Mouse (Mus musculus): ENCODE measurements around the gene Srgap3. TPM values are rescaled to one million over a fixed set of nuclear protein-coding genes. Genes with fewer than 3 reads are reported as not detected.

Gene Srgap3
- polyA plus RNA-seq, 1 experiment from 2014 or later = 31.4 TPM

GRCm38 (mm10) chr6:112953905-112954304, 6.8 kb upstream of the Srgap3 start:
- no peak for ATAC-seq
- Histone ChIP-seq H3K4me3 (ENCODE audit: low read depth, low read length) (no peak overlapping the region), H3K27ac (ENCODE audit: low read depth, low read length) (no peak overlapping the region), H3K36me3 (ENCODE audit: control insufficient read depth, insufficient read depth, low read length) (no peaks in the 10 kb centered on the region), H3K4me1 (ENCODE audit: control insufficient read depth, insufficient read depth, low read length) (peaks cover 4% of the 10 kb centered on the region), H3K27me3 (replicated peaks; ENCODE audit: control insufficient read depth, insufficient read depth, low read length) (no peaks in the 10 kb centered on the region), H3K4me2 (ENCODE audit: low read length) (no peak overlapping the region), H3K9me3 (replicated peaks; ENCODE audit: control insufficient read depth, low read length) (no peaks in the 10 kb centered on the region), H3K9ac (ENCODE audit: low read length) (no peak overlapping the region)
- DNase-seq (ENCODE audit: low spot score) = no peak
- 88% methylated on average over 7 of the region's 7 CpGs for WGBS

DNA sequence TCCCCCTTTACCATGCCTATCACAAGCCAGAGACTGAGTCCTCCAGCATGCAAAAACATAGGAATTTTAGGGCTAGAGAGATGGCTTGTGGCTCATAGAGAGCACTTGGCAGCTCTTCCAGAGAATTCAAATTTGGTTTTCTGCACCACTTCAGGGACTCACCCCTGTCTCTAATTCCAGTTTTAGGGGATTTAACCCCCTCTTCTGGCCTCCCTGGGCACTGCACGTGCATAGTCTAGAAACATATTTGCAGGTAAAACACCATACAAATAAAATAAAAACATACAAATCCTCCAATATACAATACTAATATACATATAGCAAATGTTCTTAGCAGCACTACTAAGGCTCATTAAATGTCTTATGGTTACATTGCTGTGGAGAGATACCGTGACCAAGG, 4.2 kb upstream of the Srgap3 start:
- Histone ChIP-seq H3K9me3 (replicated peaks; ENCODE audit: control insufficient read depth, low read length) (no peaks in the 10 kb centered on the region), H3K9ac (ENCODE audit: low read length) (no peak overlapping the region), H3K27me3 (replicated peaks; ENCODE audit: control insufficient read depth, insufficient read depth, low read length) (no peaks in the 10 kb centered on the region), H3K27ac (ENCODE audit: low read depth, low read length) (no peak overlapping the region), H3K4me3 (ENCODE audit: low read depth, low read length) (no peak overlapping the region), H3K4me2 (ENCODE audit: low read length) (no peak overlapping the region), H3K4me1 (ENCODE audit: control insufficient read depth, insufficient read depth, low read length) (peaks cover 12% of the 10 kb centered on the region), H3K36me3 (ENCODE audit: control insufficient read depth, insufficient read depth, low read length) (no peaks in the 10 kb centered on the region)
- no peak for ATAC-seq
- peak; percentile 36 for DNase-seq (ENCODE audit: low spot score)
- 80% methylated on average over 2 of the region's 2 CpGs for WGBS

- 55% methylated on average over 8 of the region's 8 CpGs for WGBS
- no peak for DNase-seq (ENCODE audit: low spot score)
- H3K9ac ChIP-seq (ENCODE audit: low read length) = no peak overlapping the region
- no peaks in the 10 kb centered on the region for H3K36me3 ChIP-seq (ENCODE audit: control insufficient read depth, insufficient read depth, low read length)
- H3K9me3 ChIP-seq (replicated peaks; ENCODE audit: control insufficient read depth, low read length) = no peaks in the 10 kb centered on the region
- no peak for ATAC-seq
- H3K4me2 ChIP-seq (ENCODE audit: low read length) = no peak overlapping the region
- no peak overlapping the region for H3K27ac ChIP-seq (ENCODE audit: low read depth, low read length)
- H3K27me3 ChIP-seq (replicated peaks; ENCODE audit: control insufficient read depth, insufficient read depth, low read length) = no peaks in the 10 kb centered on the region
- no peak overlapping the region for H3K4me3 ChIP-seq (ENCODE audit: low read depth, low read length)
- peaks cover 12% of the 10 kb centered on the region for H3K4me1 ChIP-seq (ENCODE audit: control insufficient read depth, insufficient read depth, low read length)
These were observed 3.4 kb upstream of the Srgap3 start for GRCm38 (mm10) chr6:112950205-112951110.

GRCm38 (mm10) chr6:112949220-112949619, 2.2 kb upstream of the Srgap3 start:
- Histone ChIP-seq H3K4me3 (ENCODE audit: low read depth, low read length) (no peak overlapping the region), H3K27me3 (replicated peaks; ENCODE audit: control insufficient read depth, insufficient read depth, low read length) (no peaks in the 10 kb centered on the region), H3K9ac (ENCODE audit: low read length) (no peak overlapping the region), H3K4me1 (ENCODE audit: control insufficient read depth, insufficient read depth, low read length) (peaks cover 13% of the 10 kb centered on the region), H3K27ac (ENCODE audit: low read depth, low read length) (no peak overlapping the region), H3K9me3 (replicated peaks; ENCODE audit: control insufficient read depth, low read length) (no peaks in the 10 kb centered on the region), H3K4me2 (ENCODE audit: low read length) (no peak overlapping the region), H3K36me3 (ENCODE audit: control insufficient read depth, insufficient read depth, low read length) (no peaks in the 10 kb centered on the region)
- no peak for ATAC-seq
- DNase-seq (ENCODE audit: low spot score) = no peak
- WGBS = 40% methylated on average over 2 of the region's 2 CpGs

GRCm38 (mm10) chr6:112948416-112948815, 1.4 kb upstream of the Srgap3 start:
- no peak overlapping the region for H3K4me2 ChIP-seq (ENCODE audit: low read length)
- H3K4me3 ChIP-seq (ENCODE audit: low read depth, low read length) = no peak overlapping the region
- H3K36me3 ChIP-seq (ENCODE audit: control insufficient read depth, insufficient read depth, low read length) = no peaks in the 10 kb centered on the region
- H3K27me3 ChIP-seq (replicated peaks; ENCODE audit: control insufficient read depth, insufficient read depth, low read length) = no peaks in the 10 kb centered on the region
- WGBS = 73% methylated on average over 2 of the region's 2 CpGs
- H3K9me3 ChIP-seq (replicated peaks; ENCODE audit: control insufficient read depth, low read length) = no peaks in the 10 kb centered on the region
- ATAC-seq (no peak), DNase-seq (ENCODE audit: low spot score) (no peak)
- no peak overlapping the region for H3K9ac ChIP-seq (ENCODE audit: low read length)
- peaks cover 20% of the 10 kb centered on the region for H3K4me1 ChIP-seq (ENCODE audit: control insufficient read depth, insufficient read depth, low read length)
- H3K27ac ChIP-seq (ENCODE audit: low read depth, low read length) = no peak overlapping the region

GRCm38 (mm10) chr6:112946021-112946811, 850 bp downstream of the Srgap3 start:
- peak overlapping the region; percentile 92 for H3K27ac ChIP-seq (ENCODE audit: low read depth, low read length)
- DNase-seq (ENCODE audit: low spot score) = peak; percentile 62
- peaks cover 30% of the 10 kb centered on the region for H3K4me1 ChIP-seq (ENCODE audit: control insufficient read depth, insufficient read depth, low read length)
- H3K4me2 ChIP-seq (ENCODE audit: low read length) = peak overlapping the region; percentile 64
- no peaks in the 10 kb centered on the region for H3K9me3 ChIP-seq (replicated peaks; ENCODE audit: control insufficient read depth, low read length)
- H3K27me3 ChIP-seq (replicated peaks; ENCODE audit: control insufficient read depth, insufficient read depth, low read length) = no peaks in the 10 kb centered on the region
- ATAC-seq = peak; percentile 10
- WGBS = 1% methylated on average over 12 of the region's 12 CpGs
- peak overlapping the region; percentile 70 for H3K4me3 ChIP-seq (ENCODE audit: low read depth, low read length)
- H3K36me3 ChIP-seq (ENCODE audit: control insufficient read depth, insufficient read depth, low read length) = peaks cover 14% of the 10 kb centered on the region
- H3K9ac ChIP-seq (ENCODE audit: low read length) = peak overlapping the region; percentile 89

- no peaks in the 10 kb centered on the region for H3K9me3 ChIP-seq (replicated peaks; ENCODE audit: control insufficient read depth, low read length)
- 3% methylated on average over 14 of the region's 14 CpGs for WGBS
- peak overlapping the region; percentile 70 for H3K4me3 ChIP-seq (ENCODE audit: low read depth, low read length)
- no peaks in the 10 kb centered on the region for H3K27me3 ChIP-seq (replicated peaks; ENCODE audit: control insufficient read depth, insufficient read depth, low read length)
- H3K27ac ChIP-seq (ENCODE audit: low read depth, low read length) = peak overlapping the region; percentile 92
- H3K4me1 ChIP-seq (ENCODE audit: control insufficient read depth, insufficient read depth, low read length) = peaks cover 35% of the 10 kb centered on the region
- H3K4me2 ChIP-seq (ENCODE audit: low read length) = peak overlapping the region; percentile 64
- peak overlapping the region; percentile 89 for H3K9ac ChIP-seq (ENCODE audit: low read length)
- DNase-seq (ENCODE audit: low spot score) = peak; percentile 49
- peak; percentile 21; the same call in 1 of the 2 replicates for ATAC-seq
- peaks cover 22% of the 10 kb centered on the region for H3K36me3 ChIP-seq (ENCODE audit: control insufficient read depth, insufficient read depth, low read length)
These were observed 1.8 kb downstream of the Srgap3 start for GRCm38 (mm10) chr6:112945181-112945751.

DNA sequence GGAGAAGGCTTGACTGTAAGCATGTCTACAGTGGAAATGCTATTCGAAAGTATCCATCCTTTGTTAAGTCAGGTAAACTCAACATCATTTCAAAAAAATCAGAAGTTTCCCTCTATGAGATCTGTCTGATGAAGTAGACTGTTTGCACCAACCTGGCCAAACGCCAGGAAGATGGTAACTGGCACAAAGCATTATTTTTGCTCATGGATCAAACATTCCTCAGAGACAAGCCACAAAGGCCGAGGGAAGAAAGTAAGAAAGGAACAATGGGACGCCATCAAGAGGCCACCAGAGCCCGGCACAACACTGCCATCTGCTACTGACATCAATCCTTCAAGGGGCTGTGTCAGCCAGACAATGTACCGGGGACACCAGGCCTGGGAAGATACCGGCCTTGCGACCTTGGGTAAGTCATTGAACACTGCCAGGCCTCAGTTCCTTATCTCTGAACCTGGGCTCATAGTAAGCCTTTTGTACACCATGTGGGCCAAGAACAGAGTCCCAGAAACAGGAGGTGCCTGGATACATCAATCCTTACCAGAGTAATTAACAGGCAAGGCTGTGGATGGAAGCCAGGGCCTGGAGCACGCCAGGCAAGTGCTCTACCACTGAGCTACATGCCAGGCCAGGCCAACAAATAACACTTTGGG, 3.3 kb downstream of the Srgap3 start:
- Histone ChIP-seq H3K4me3 (ENCODE audit: low read depth, low read length) (peak overlapping the region; percentile 70), H3K9ac (ENCODE audit: low read length) (peak overlapping the region; percentile 89), H3K27me3 (replicated peaks; ENCODE audit: control insufficient read depth, insufficient read depth, low read length) (no peaks in the 10 kb centered on the region), H3K4me1 (ENCODE audit: control insufficient read depth, insufficient read depth, low read length) (peaks cover 32% of the 10 kb centered on the region), H3K27ac (ENCODE audit: low read depth, low read length) (peak overlapping the region; percentile 71), H3K36me3 (ENCODE audit: control insufficient read depth, insufficient read depth, low read length) (peaks cover 29% of the 10 kb centered on the region), H3K9me3 (replicated peaks; ENCODE audit: control insufficient read depth, low read length) (no peaks in the 10 kb centered on the region), H3K4me2 (ENCODE audit: low read length) (peak overlapping the region; percentile 64)
- DNase-seq (ENCODE audit: low spot score) (peak; percentile 82), ATAC-seq (peak; percentile 38; the same call in 1 of the 2 replicates)
- 43% methylated on average over 9 of the region's 9 CpGs for WGBS

Measured in forebrain, embryonic 14.5 days (tissue).